Mouse (Mus musculus) monocyte, adult 59 days (primary cell): Measurements from ENCODE around the gene Gm3264. TPM values are rescaled to one million over a fixed set of nuclear protein-coding genes. Genes with fewer than 3 reads are reported as not detected.

Experiments used
- total RNA-seq, 2 experiments: library from RNA; stranded (reverse); gene quantifications; one replicate each; pipeline ENCODE4 v1.2.4; 2023

Gene Gm3264
- total RNA-seq: not detected

GRCm38 (mm10) chr14:4855299-4855980 is at the start of gene Gm3264:
Gene Gm3264, plus strand, starts transcription at chr14:4855576.

GRCm38 (mm10) chr14:4837806-4838205 is 17.6 kb upstream of the Gm3264 start, which contains the start of gene Gm3269:
Gene Gm3269, plus strand, starts transcription at chr14:4838106.

GRCm38 (mm10) chr14:4892116-4892515 is 36.7 kb downstream of the Gm3264 start, which contains the start of gene Gm3278:
Gene Gm3278, plus strand, starts transcription at chr14:4892416.

Other genes with a start within 250 kb of the Gm3264 start
- not detected for gene Gm8159, start 223.2 kb upstream of the Gm3264 start, total RNA-seq
- not detected for gene Gm3239, start 191.4 kb upstream of the Gm3264 start, total RNA-seq
- not detected for gene Gm7876, start 146.3 kb upstream of the Gm3264 start, total RNA-seq
- not detected for gene Gm3252, start 128.8 kb upstream of the Gm3264 start, total RNA-seq
- gene Gm9602, start 79.2 kb upstream of the Gm3264 start, total RNA-seq: not detected
- gene Gm3269, start 17.5 kb upstream of the Gm3264 start, total RNA-seq: not detected
- not detected for gene Gm3278, start 36.8 kb downstream of the Gm3264 start, total RNA-seq
- gene Gm8297, start 128.4 kb downstream of the Gm3264 start, total RNA-seq: not detected
- gene Gm3298, start 160.3 kb downstream of the Gm3264 start, total RNA-seq: not detected
- not detected for gene 4930555G01Rik, start 195.1 kb downstream of the Gm3264 start, total RNA-seq
- not detected for gene Gm8281, start 215.5 kb downstream of the Gm3264 start, total RNA-seq